Mouse (Mus musculus) liver, adult 2 months (tissue): ENCODE measurements around the gene Ubqln1.

Source experiments
- CTCF ChIP-seq: fragments of 200-500 bp; IDR thresholded peaks from 2 replicates; pipeline ENCODE4 v1.5.1; 2011; ENCODE audit warnings: low read depth, low read length, control low read depth
- POLR2A ChIP-seq: fragments of 200-500 bp; IDR thresholded peaks from 2 replicates; pipeline ENCODE4 v1.6.1; 2011; ENCODE audit warnings: low read length, control low read depth; ENCODE audit not compliant: insufficient read depth; ENCODE audit errors: extremely low read depth

GRCm38 (mm10) chr13:58147760-58148159 is 67.7 kb downstream of the Ubqln1 start:
- no peak for TF ChIP-seq POLR2A
- TF ChIP-seq CTCF, result no peak
